Mouse (Mus musculus): ENCODE data around the gene Ruvbl2. TPM values are rescaled to one million over a fixed set of nuclear protein-coding genes. Genes with fewer than 3 reads are reported as not detected.

The Ruvbl2 gene
- polyA plus RNA-seq, 1 experiment from 2014 or later = 228 TPM

- H3K4me3 ChIP-seq = peak overlapping the region; percentile 35; the same call in 1 of the 2 replicates
- H3K27me3 ChIP-seq (ENCODE audit: low read depth, poor library complexity, severe bottlenecking) = no peaks in the 10 kb centered on the region
- H3K9me3 ChIP-seq (replicated peaks) = no peaks in the 10 kb centered on the region
- H3K27ac ChIP-seq = no peak overlapping the region; the same call in 1 of the 2 replicates
- peaks cover 38% of the 10 kb centered on the region for H3K36me3 ChIP-seq
- peaks cover 52% of the 10 kb centered on the region for H3K4me1 ChIP-seq
- WGBS = 93% methylated on average over 5 of the region's 5 CpGs
- no peak for DNase-seq (ENCODE audit: low spot score)
Measured at GRCm38 (mm10) chr7:45436444-45436843, 1.5 kb downstream of the Ruvbl2 start.

GRCm38 (mm10) chr7:45435038-45435437 is 2.9 kb downstream of the Ruvbl2 start:
- no peaks in the 10 kb centered on the region for H3K9me3 ChIP-seq (replicated peaks)
- peak overlapping the region; percentile 88 for H3K27ac ChIP-seq
- peaks cover 52% of the 10 kb centered on the region for H3K4me1 ChIP-seq
- peaks cover 38% of the 10 kb centered on the region for H3K36me3 ChIP-seq
- H3K4me3 ChIP-seq = peak overlapping the region; percentile 78
- H3K27me3 ChIP-seq (ENCODE audit: low read depth, poor library complexity, severe bottlenecking) = no peaks in the 10 kb centered on the region
- WGBS = 2% methylated on average over 16 of the region's 16 CpGs
- DNase-seq (ENCODE audit: low spot score) = no peak

- Histone ChIP-seq H3K4me3 (peak within 1 kb of the TSS; percentile 78), H3K9me3 (replicated peaks) (no peaks in the 10 kb centered on the region), H3K36me3 (peaks cover 38% of the 10 kb centered on the region), H3K27ac (peak within 1 kb of the TSS; percentile 88), H3K4me1 (peaks cover 52% of the 10 kb centered on the region), H3K27me3 (ENCODE audit: low read depth, poor library complexity, severe bottlenecking) (no peaks in the 10 kb centered on the region)
- WGBS = under 1% methylated on average over 45 of the region's 45 CpGs
- DNase-seq (ENCODE audit: low spot score) = peak; percentile 100
Measured at GRCm38 (mm10) chr7:45434203-45435015, 3.5 kb downstream of the Ruvbl2 start, which contains the start of gene Gys1. Gene Gys1 (plus strand): TSS chr7:45434844.

- Histone ChIP-seq H3K27ac (peak overlapping the region; percentile 88), H3K4me3 (peak overlapping the region; percentile 78), H3K9me3 (replicated peaks) (no peaks in the 10 kb centered on the region), H3K27me3 (ENCODE audit: low read depth, poor library complexity, severe bottlenecking) (no peaks in the 10 kb centered on the region), H3K4me1 (peaks cover 52% of the 10 kb centered on the region), H3K36me3 (peaks cover 41% of the 10 kb centered on the region)
- under 1% methylated on average over 7 of the region's 7 CpGs for WGBS
- no peak for DNase-seq (ENCODE audit: low spot score)
Measured at GRCm38 (mm10) chr7:45433835-45434202, 4.1 kb downstream of the Ruvbl2 start.

GRCm38 (mm10) chr7:45426556-45426955 is 11.3 kb downstream of the Ruvbl2 start:
- Histone ChIP-seq H3K27ac (no peak overlapping the region), H3K4me3 (no peak overlapping the region), H3K36me3 (peaks cover 100% of the 10 kb centered on the region), H3K27me3 (ENCODE audit: low read depth, poor library complexity, severe bottlenecking) (peaks cover 7% of the 10 kb centered on the region), H3K9me3 (replicated peaks) (no peaks in the 10 kb centered on the region), H3K4me1 (no peaks in the 10 kb centered on the region)
- 95% methylated on average over 8 of the region's 8 CpGs for WGBS
- no peak for DNase-seq (ENCODE audit: low spot score)

- Histone ChIP-seq H3K27ac (no peak overlapping the region), H3K4me3 (no peak overlapping the region), H3K9me3 (replicated peaks) (no peaks in the 10 kb centered on the region), H3K36me3 (peaks cover 58% of the 10 kb centered on the region), H3K4me1 (peaks cover 22% of the 10 kb centered on the region), H3K27me3 (ENCODE audit: low read depth, poor library complexity, severe bottlenecking) (peaks cover 61% of the 10 kb centered on the region)
- 91% methylated on average over 14 of the region's 14 CpGs for WGBS
- no peak for DNase-seq (ENCODE audit: low spot score)
Measured at GRCm38 (mm10) chr7:45421194-45421593, 16.7 kb downstream of the Ruvbl2 start.

GRCm38 (mm10) chr7:45420615-45420919 is 17.3 kb downstream of the Ruvbl2 start, which contains the start of gene Lhb:
Gene Lhb (plus strand): TSS chr7:45420820.
- H3K27ac ChIP-seq = 0 out of 2 replicates have a peak within 1 kb of the TSS, but pooled peaks have one; percentile 10
- H3K27me3 ChIP-seq (ENCODE audit: low read depth, poor library complexity, severe bottlenecking) = peaks cover 67% of the 10 kb centered on the region
- H3K4me3 ChIP-seq = peak within 1 kb of the TSS; percentile 20; the same call in 1 of the 2 replicates
- peaks cover 52% of the 10 kb centered on the region for H3K36me3 ChIP-seq
- peaks cover 26% of the 10 kb centered on the region for H3K4me1 ChIP-seq
- no peaks in the 10 kb centered on the region for H3K9me3 ChIP-seq (replicated peaks)
- WGBS = 55% methylated on average over 6 of the region's 6 CpGs
- no peak for DNase-seq (ENCODE audit: low spot score)

- 0 out of 2 replicates have a peak overlapping the region, but pooled peaks have one; percentile 10 for H3K27ac ChIP-seq
- peaks cover 30% of the 10 kb centered on the region for H3K4me1 ChIP-seq
- H3K27me3 ChIP-seq (ENCODE audit: low read depth, poor library complexity, severe bottlenecking) = peaks cover 72% of the 10 kb centered on the region
- DNase-seq (ENCODE audit: low spot score) = peak; percentile 61
- H3K4me3 ChIP-seq = peak overlapping the region; percentile 20; the same call in 1 of the 2 replicates
- H3K36me3 ChIP-seq = peaks cover 47% of the 10 kb centered on the region
- H3K9me3 ChIP-seq (replicated peaks) = no peaks in the 10 kb centered on the region
- WGBS = 9% methylated on average over 27 of the region's 27 CpGs
Measured at GRCm38 (mm10) chr7:45419859-45420614, 17.9 kb downstream of the Ruvbl2 start.

GRCm38 (mm10) chr7:45417962-45418492 is 19.9 kb downstream of the Ruvbl2 start:
- Histone ChIP-seq H3K27ac (no peak overlapping the region), H3K27me3 (ENCODE audit: low read depth, poor library complexity, severe bottlenecking) (peaks cover 92% of the 10 kb centered on the region), H3K36me3 (peaks cover 26% of the 10 kb centered on the region), H3K4me3 (peak overlapping the region; percentile 16; the same call in 1 of the 2 replicates), H3K4me1 (peaks cover 48% of the 10 kb centered on the region), H3K9me3 (replicated peaks) (no peaks in the 10 kb centered on the region)
- WGBS = 10% methylated on average over 13 of the region's 13 CpGs
- no peak for DNase-seq (ENCODE audit: low spot score)

- peak overlapping the region; percentile 57; the same call in 1 of the 2 replicates for H3K27ac ChIP-seq
- H3K27me3 ChIP-seq (ENCODE audit: low read depth, poor library complexity, severe bottlenecking) = peaks cover 100% of the 10 kb centered on the region
- WGBS = 11% methylated on average over 37 of the region's 37 CpGs
- H3K9me3 ChIP-seq (replicated peaks) = no peaks in the 10 kb centered on the region
- peaks cover 3% of the 10 kb centered on the region for H3K36me3 ChIP-seq
- H3K4me1 ChIP-seq = peaks cover 47% of the 10 kb centered on the region
- H3K4me3 ChIP-seq = peak overlapping the region; percentile 28
- DNase-seq (ENCODE audit: low spot score) = no peak
Measured at GRCm38 (mm10) chr7:45415636-45416035, 22.3 kb downstream of the Ruvbl2 start.

- Histone ChIP-seq H3K27me3 (ENCODE audit: low read depth, poor library complexity, severe bottlenecking) (peaks cover 100% of the 10 kb centered on the region), H3K9me3 (replicated peaks) (no peaks in the 10 kb centered on the region), H3K36me3 (no peaks in the 10 kb centered on the region), H3K4me3 (no peak overlapping the region), H3K4me1 (peaks cover 39% of the 10 kb centered on the region), H3K27ac (no peak overlapping the region)
- WGBS = 37% methylated on average over 12 of the region's 12 CpGs
- no peak for DNase-seq (ENCODE audit: low spot score)
Measured at GRCm38 (mm10) chr7:45414740-45415224, 23.1 kb downstream of the Ruvbl2 start.

GRCm38 (mm10) chr7:45413864-45414739 is 23.8 kb downstream of the Ruvbl2 start:
- Histone ChIP-seq H3K9me3 (replicated peaks) (no peaks in the 10 kb centered on the region), H3K4me3 (peak overlapping the region; percentile 67), H3K27me3 (ENCODE audit: low read depth, poor library complexity, severe bottlenecking) (peaks cover 100% of the 10 kb centered on the region), H3K36me3 (no peaks in the 10 kb centered on the region), H3K27ac (peak overlapping the region; percentile 76), H3K4me1 (peaks cover 37% of the 10 kb centered on the region)
- 2% methylated on average over 27 of the region's 27 CpGs for WGBS
- DNase-seq (ENCODE audit: low spot score) = peak; percentile 60
